ENCODE assay signal across 17 mouse cellular contexts in the genomic region with DNA sequence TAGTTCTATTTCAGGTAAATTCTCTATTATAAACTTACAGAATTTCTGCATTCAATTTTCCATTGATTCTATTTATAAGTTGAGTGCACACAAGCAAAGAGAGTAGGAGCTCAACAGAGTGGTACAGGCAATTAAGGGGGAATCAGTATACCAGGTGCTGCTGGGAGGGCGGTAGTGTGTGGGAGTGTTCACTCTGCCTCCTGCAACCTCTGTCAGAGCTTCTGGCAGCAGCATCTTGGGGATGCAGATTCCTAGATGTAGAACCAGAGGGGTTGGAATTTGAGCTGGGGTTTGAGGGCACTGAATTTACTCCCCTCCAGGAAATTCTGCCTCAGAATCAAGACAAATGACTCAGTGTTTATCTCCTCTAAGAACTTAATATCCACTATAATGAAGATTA.
"Had no signal": no experiment of that assay in that cellular context is flagged by ENCODE, and none has a peak within 500 bp of the region (broad histone marks: within the 10 kb centered on the region; RNA-seq: fewer than 3 reads in every experiment).

No protein-coding gene starts in this region.

- ATAC-seq: midbrain, embryonic 13.5 days; midbrain, embryonic 15.5 days had no signal

- H3K36me3 ChIP-seq: midbrain, embryonic 10.5 days; midbrain, embryonic 13.5 days; midbrain, embryonic 15.5 days; neural tube, embryonic 13.5 days; neural tube, embryonic 15.5 days had no signal

- H3K9me3 ChIP-seq: midbrain, embryonic 10.5 days; midbrain, embryonic 13.5 days; midbrain, embryonic 15.5 days; neural tube, embryonic 13.5 days; neural tube, embryonic 15.5 days had no signal

- H3K4me1 ChIP-seq: midbrain, embryonic 15.5 days had no signal

- H3K4me3 ChIP-seq: midbrain, embryonic 10.5 days; midbrain, embryonic 13.5 days; midbrain, embryonic 15.5 days; myocyte; neural tube, embryonic 13.5 days; neural tube, embryonic 15.5 days had no signal

- DNase-seq: lung, adult 18-20 months; lung, embryonic 14.5 days; lung, postnatal 10 days; lung, postnatal 4 days; retina, postnatal 1 day; right cerebral cortex, postnatal 25 days; right cerebral cortex, postnatal 4 days; spleen, adult 18-20 months; thymus, adult 18-20 months; thymus, postnatal 14 days; thymus, postnatal 36 days had no signal

- H3K27me3 ChIP-seq: midbrain, embryonic 13.5 days; midbrain, embryonic 15.5 days; neural tube, embryonic 13.5 days; neural tube, embryonic 15.5 days had no signal

- H3K9ac ChIP-seq: lung, embryonic 14.5 days; midbrain, embryonic 13.5 days; midbrain, embryonic 15.5 days; neural tube, embryonic 13.5 days; neural tube, embryonic 15.5 days had no signal

- H3K27ac ChIP-seq: midbrain, embryonic 10.5 days; midbrain, embryonic 13.5 days; midbrain, embryonic 15.5 days; neural tube, embryonic 13.5 days; neural tube, embryonic 15.5 days had no signal

- H3K4me2 ChIP-seq: lung, embryonic 14.5 days; midbrain, embryonic 13.5 days; midbrain, embryonic 15.5 days; neural tube, embryonic 13.5 days; neural tube, embryonic 15.5 days had no signal
